Mouse (Mus musculus): ENCODE measurements around the gene Car9.

- TF ChIP-seq POLR2A (IDR thresholded peaks at IDR 0.05; ENCODE audit: control insufficient read depth, extremely low read depth, insufficient read depth, low read length, poor library complexity) = no peak
- no peak for TF ChIP-seq CTCF (IDR thresholded peaks at IDR 0.05; ENCODE audit: borderline replicate concordance, control insufficient read depth, extremely low read depth, insufficient read depth, low read length, poor library complexity)
These were observed 39.7 kb downstream of the Car9 start for GRCm38 (mm10) chr4:43546375-43547047.

Measured in thymus, adult 2 months (tissue).